Mouse (Mus musculus): ENCODE measurements at regions not wholly inside any gene's neighbourhood (a gene's known extent, or its start where the extent isn't known, plus 50 kb on each side); places are given as distances from the start of the nearest gene placed in this dataset.

GRCm38 (mm10) chr2:161470844-161471243 lies 362.0 kb upstream of the Chd6 start:
- Histone ChIP-seq H3K27me3 (replicated peaks) (0 out of 2 replicates have a peak, but pooled peaks cover 6% of the 10 kb centered on the region), H3K4me3 (no peak overlapping the region), H3K36me3 (no peaks in the 10 kb centered on the region), H3K9me3 (no peaks in the 10 kb centered on the region), H3K4me2 (no peak overlapping the region), H3K9ac (no peak overlapping the region), H3K4me1 (no peaks in the 10 kb centered on the region), H3K27ac (replicated peaks) (no peak overlapping the region)
- 63% methylated on average over 5 of the region's 5 CpGs for WGBS
- no peak for ATAC-seq (ENCODE audit: extremely low read depth, insufficient number of reproducible peaks, low FRiP score, low TSS enrichment)

GRCm38 (mm10) chr2:161470025-161470424 lies 361.1 kb upstream of the Chd6 start:
- H3K9ac ChIP-seq: no peak overlapping the region
- H3K4me2 ChIP-seq: no peak overlapping the region
- H3K4me1 ChIP-seq: no peaks in the 10 kb centered on the region
- no peak overlapping the region for H3K4me3 ChIP-seq
- no peaks in the 10 kb centered on the region for H3K9me3 ChIP-seq
- H3K36me3 ChIP-seq: no peaks in the 10 kb centered on the region
- WGBS: 20% methylated on average over 2 of the region's 2 CpGs
- ATAC-seq (ENCODE audit: extremely low read depth, insufficient number of reproducible peaks, low FRiP score, low TSS enrichment): no peak
- 0 out of 2 replicates have a peak, but pooled peaks cover 6% of the 10 kb centered on the region for H3K27me3 ChIP-seq (replicated peaks)
- no peak overlapping the region for H3K27ac ChIP-seq (replicated peaks)

GRCm38 (mm10) chr2:161467035-161467434 lies 358.2 kb upstream of the Chd6 start:
- Histone ChIP-seq H3K4me2 (no peak overlapping the region), H3K4me1 (no peaks in the 10 kb centered on the region), H3K27ac (replicated peaks) (no peak overlapping the region), H3K27me3 (replicated peaks) (0 out of 2 replicates have a peak, but pooled peaks cover 6% of the 10 kb centered on the region), H3K9me3 (0 out of 2 replicates have a peak, but pooled peaks cover 1% of the 10 kb centered on the region), H3K9ac (no peak overlapping the region), H3K4me3 (no peak overlapping the region), H3K36me3 (no peaks in the 10 kb centered on the region)
- whole genome bisulfite sequencing: 68% methylated on average over 1 of the region's 1 CpGs
- ATAC-seq (ENCODE audit: extremely low read depth, insufficient number of reproducible peaks, low FRiP score, low TSS enrichment): no peak

- no peak overlapping the region for H3K4me2 ChIP-seq
- H3K27me3 ChIP-seq (replicated peaks): no peaks in the 10 kb centered on the region
- 68% methylated on average over 4 of the region's 4 CpGs for WGBS
- H3K36me3 ChIP-seq: no peaks in the 10 kb centered on the region
- no peak for ATAC-seq (ENCODE audit: extremely low read depth, insufficient number of reproducible peaks, low FRiP score, low TSS enrichment)
- no peaks in the 10 kb centered on the region for H3K4me1 ChIP-seq
- H3K9me3 ChIP-seq: 0 out of 2 replicates have a peak, but pooled peaks cover 3% of the 10 kb centered on the region
- H3K27ac ChIP-seq (replicated peaks): no peak overlapping the region
- H3K9ac ChIP-seq: no peak overlapping the region
- H3K4me3 ChIP-seq: no peak overlapping the region
Observed at GRCm38 (mm10) chr2:161460600-161460999, 351.7 kb upstream of the Chd6 start.

GRCm38 (mm10) chr2:161454466-161454865 lies 345.6 kb upstream of the Chd6 start:
- no peak overlapping the region for H3K9ac ChIP-seq
- no peak overlapping the region for H3K4me2 ChIP-seq
- H3K27me3 ChIP-seq (replicated peaks): no peaks in the 10 kb centered on the region
- 67% methylated on average over 6 of the region's 6 CpGs for WGBS
- no peak overlapping the region for H3K4me3 ChIP-seq
- H3K27ac ChIP-seq (replicated peaks): no peak overlapping the region
- ATAC-seq (ENCODE audit: extremely low read depth, insufficient number of reproducible peaks, low FRiP score, low TSS enrichment): no peak
- no peaks in the 10 kb centered on the region for H3K36me3 ChIP-seq
- H3K4me1 ChIP-seq: no peaks in the 10 kb centered on the region
- no peaks in the 10 kb centered on the region for H3K9me3 ChIP-seq

- ATAC-seq (ENCODE audit: extremely low read depth, insufficient number of reproducible peaks, low FRiP score, low TSS enrichment): no peak
Observed at GRCm38 (mm10) chr2:161433816-161434215, 324.9 kb upstream of the Chd6 start.

GRCm38 (mm10) chr2:161429294-161429693 lies 320.4 kb upstream of the Chd6 start:
- no peak for ATAC-seq (ENCODE audit: extremely low read depth, insufficient number of reproducible peaks, low FRiP score, low TSS enrichment)
- Histone ChIP-seq H3K36me3 (no peaks in the 10 kb centered on the region), H3K4me1 (no peaks in the 10 kb centered on the region), H3K27me3 (replicated peaks) (no peaks in the 10 kb centered on the region), H3K4me3 (no peak overlapping the region), H3K9me3 (peaks cover 3% of the 10 kb centered on the region; the same call in 1 of the 2 replicates), H3K9ac (no peak overlapping the region), H3K27ac (replicated peaks) (no peak overlapping the region), H3K4me2 (no peak overlapping the region)
- 32% methylated on average over 3 of the region's 3 CpGs for WGBS

More at GRCm38 (mm10) chr2:161433816-161434215, 324.9 kb upstream of the Chd6 start:
- no peaks in the 10 kb centered on the region for H3K27me3 ChIP-seq (replicated peaks)
- no peak overlapping the region for H3K9ac ChIP-seq
- H3K9me3 ChIP-seq: peaks cover 3% of the 10 kb centered on the region; the same call in 1 of the 2 replicates
- no peaks in the 10 kb centered on the region for H3K36me3 ChIP-seq
- WGBS: 57% methylated on average over 9 of the region's 9 CpGs
- H3K4me2 ChIP-seq: no peak overlapping the region
- H3K4me3 ChIP-seq: no peak overlapping the region
- H3K4me1 ChIP-seq: no peaks in the 10 kb centered on the region
- no peak overlapping the region for H3K27ac ChIP-seq (replicated peaks)

GRCm38 (mm10) chr2:161425587-161425986 lies 316.7 kb upstream of the Chd6 start:
- no peak overlapping the region for H3K27ac ChIP-seq (replicated peaks)
- no peak overlapping the region for H3K4me2 ChIP-seq
- no peaks in the 10 kb centered on the region for H3K9me3 ChIP-seq
- H3K9ac ChIP-seq: no peak overlapping the region
- no peaks in the 10 kb centered on the region for H3K4me1 ChIP-seq
- H3K36me3 ChIP-seq: no peaks in the 10 kb centered on the region
- no peak for ATAC-seq (ENCODE audit: extremely low read depth, insufficient number of reproducible peaks, low FRiP score, low TSS enrichment)
- H3K4me3 ChIP-seq: no peak overlapping the region
- 32% methylated on average over 3 of the region's 3 CpGs for WGBS
- H3K27me3 ChIP-seq (replicated peaks): no peaks in the 10 kb centered on the region

GRCm38 (mm10) chr2:161418062-161418461 lies 309.2 kb upstream of the Chd6 start:
- no peaks in the 10 kb centered on the region for H3K4me1 ChIP-seq
- no peak overlapping the region for H3K4me2 ChIP-seq
- H3K36me3 ChIP-seq: no peaks in the 10 kb centered on the region
- no peak overlapping the region for H3K4me3 ChIP-seq
- H3K9me3 ChIP-seq: no peaks in the 10 kb centered on the region
- H3K27ac ChIP-seq (replicated peaks): no peak overlapping the region
- H3K9ac ChIP-seq: no peak overlapping the region
- H3K27me3 ChIP-seq (replicated peaks): no peaks in the 10 kb centered on the region
- no peak for ATAC-seq (ENCODE audit: extremely low read depth, insufficient number of reproducible peaks, low FRiP score, low TSS enrichment)
- 68% methylated on average over 7 of the region's 7 CpGs for WGBS

GRCm38 (mm10) chr2:161416218-161416927 lies 307.5 kb upstream of the Chd6 start:
- H3K27ac ChIP-seq (replicated peaks): no peak overlapping the region
- no peak overlapping the region for H3K4me3 ChIP-seq
- H3K9me3 ChIP-seq: no peaks in the 10 kb centered on the region
- H3K36me3 ChIP-seq: no peaks in the 10 kb centered on the region
- H3K9ac ChIP-seq: no peak overlapping the region
- no peak for ATAC-seq (ENCODE audit: extremely low read depth, insufficient number of reproducible peaks, low FRiP score, low TSS enrichment)
- no peaks in the 10 kb centered on the region for H3K27me3 ChIP-seq (replicated peaks)
- H3K4me2 ChIP-seq: no peak overlapping the region
- no peaks in the 10 kb centered on the region for H3K4me1 ChIP-seq
- 72% methylated on average over 13 of the region's 13 CpGs for WGBS

- WGBS: 83% methylated on average over 1 of the region's 1 CpGs
- ATAC-seq (ENCODE audit: extremely low read depth, insufficient number of reproducible peaks, low FRiP score, low TSS enrichment): no peak
- H3K27me3 ChIP-seq (replicated peaks): no peaks in the 10 kb centered on the region
Observed at GRCm38 (mm10) chr2:161408306-161408705, 299.4 kb upstream of the Chd6 start.

GRCm38 (mm10) chr2:161405847-161406384 lies 297.0 kb upstream of the Chd6 start:
- Histone ChIP-seq H3K4me3 (no peak overlapping the region), H3K27me3 (replicated peaks) (no peaks in the 10 kb centered on the region), H3K9me3 (no peaks in the 10 kb centered on the region), H3K4me2 (no peak overlapping the region), H3K4me1 (no peaks in the 10 kb centered on the region), H3K9ac (no peak overlapping the region), H3K27ac (replicated peaks) (no peak overlapping the region), H3K36me3 (no peaks in the 10 kb centered on the region)
- 32% methylated on average over 1 of the region's 1 CpGs for WGBS
- no peak for ATAC-seq (ENCODE audit: extremely low read depth, insufficient number of reproducible peaks, low FRiP score, low TSS enrichment)

More at GRCm38 (mm10) chr2:161408306-161408705, 299.4 kb upstream of the Chd6 start:
- H3K9me3 ChIP-seq: no peaks in the 10 kb centered on the region
- H3K4me1 ChIP-seq: no peaks in the 10 kb centered on the region
- no peak overlapping the region for H3K4me2 ChIP-seq
- H3K27ac ChIP-seq (replicated peaks): no peak overlapping the region
- H3K9ac ChIP-seq: no peak overlapping the region
- H3K4me3 ChIP-seq: no peak overlapping the region
- H3K36me3 ChIP-seq: no peaks in the 10 kb centered on the region
